Mouse (Mus musculus) forebrain, embryonic 13.5 days (tissue): ENCODE measurements around the gene Mkrn2os. TPM values are rescaled to one million over a fixed set of nuclear protein-coding genes. Genes with fewer than 3 reads are reported as not detected.

Experiments used
- ATAC-seq: fragments of 200-750 bp; cut with Nextera tagmentation; 2 replicates; pipeline ENCODE4 v1.8.0; 2017
- H3K27ac ChIP-seq: fragments of 300-500 bp; sonication (generic); 2 replicates; pipeline ENCODE4 v1.5.1; 2015; ENCODE audit warnings: inconsistent platforms, mild to moderate bottlenecking, moderate library complexity
- H3K27me3 ChIP-seq: fragments of 300-500 bp; sonication (generic); 2 replicates; pipeline ENCODE4 v1.6.1; 2015; ENCODE audit warnings: mild to moderate bottlenecking, inconsistent platforms
- H3K36me3 ChIP-seq: fragments of 300-500 bp; sonication (generic); 2 replicates; pipeline ENCODE4 v1.6.1; 2015; ENCODE audit warnings: mild to moderate bottlenecking, inconsistent platforms; ENCODE audit not compliant: poor library complexity, severe bottlenecking
- H3K4me1 ChIP-seq: fragments of 300-500 bp; sonication (generic); 2 replicates; pipeline ENCODE4 v1.6.1; 2015; ENCODE audit warnings: inconsistent platforms
- H3K4me2 ChIP-seq: fragments of 300-500 bp; sonication (generic); 2 replicates; pipeline ENCODE4 v1.6.1; 2015; ENCODE audit warnings: inconsistent platforms, mild to moderate bottlenecking, moderate library complexity
- H3K4me3 ChIP-seq: fragments of 300-500 bp; sonication (generic); 2 replicates; pipeline ENCODE4 v1.5.1; 2015; ENCODE audit warnings: mild to moderate bottlenecking, inconsistent platforms
- H3K9ac ChIP-seq: fragments of 300-500 bp; sonication (generic); 2 replicates; pipeline ENCODE4 v1.6.1; 2015; ENCODE audit warnings: mild to moderate bottlenecking, inconsistent platforms
- H3K9me3 ChIP-seq: fragments of 300-500 bp; sonication (generic); replicated peaks from 2 replicates; pipeline ENCODE4 v1.6.1; 2016; ENCODE audit warnings: inconsistent platforms
- WGBS: fragments of 180-500 bp; shearing (Covaris S2); methylation state at CpG from one replicate; pipeline ENCODE4 v1.1.7; 2015; 5-methylcytosine and 5-hydroxymethylcytosine counted together
- polyA plus RNA-seq: library from polyadenylated mRNA; unstranded; fragments of >200 nt; fragmentation: Nextera tagmentation; extraction: Ambion mirVana; gene quantifications from 2 replicates; pipeline ENCODE4 v1.2.1, GENCODE M21; 2015

Mkrn2os gene
- polyA plus RNA-seq, 1 experiment from 2014 or later, result 0.30 TPM

DNA sequence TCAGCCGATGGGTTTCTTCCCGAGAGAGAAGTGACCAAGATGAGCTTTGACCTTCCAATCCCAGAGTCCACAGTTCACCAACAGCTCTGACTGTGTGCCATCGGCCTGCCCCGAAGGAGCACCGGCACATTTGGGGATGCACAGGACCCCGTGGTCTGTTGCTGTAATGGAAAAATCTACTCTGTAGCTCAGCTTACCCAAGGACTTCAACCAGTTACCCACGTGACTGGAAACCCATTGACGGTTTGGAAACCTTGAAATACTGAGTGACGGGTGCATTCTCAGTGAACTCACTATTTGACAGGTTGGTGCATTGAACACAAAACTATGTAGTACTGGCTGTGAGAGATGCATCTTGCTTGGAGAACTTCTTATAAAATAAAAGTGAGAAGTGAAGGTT, 14.4 kb downstream of the Mkrn2os start:
- H3K9me3 ChIP-seq, result no peaks in the 10 kb centered on the region
- no peaks in the 10 kb centered on the region for H3K4me1 ChIP-seq
- WGBS, result 87% methylated on average over 9 of the region's 9 CpGs
- H3K36me3 ChIP-seq, result peaks cover 84% of the 10 kb centered on the region
- no peak overlapping the region for H3K27ac ChIP-seq
- no peak overlapping the region for H3K9ac ChIP-seq
- H3K4me3 ChIP-seq, result no peak overlapping the region
- no peak overlapping the region for H3K4me2 ChIP-seq
- no peaks in the 10 kb centered on the region for H3K27me3 ChIP-seq
- ATAC-seq, result no peak

DNA sequence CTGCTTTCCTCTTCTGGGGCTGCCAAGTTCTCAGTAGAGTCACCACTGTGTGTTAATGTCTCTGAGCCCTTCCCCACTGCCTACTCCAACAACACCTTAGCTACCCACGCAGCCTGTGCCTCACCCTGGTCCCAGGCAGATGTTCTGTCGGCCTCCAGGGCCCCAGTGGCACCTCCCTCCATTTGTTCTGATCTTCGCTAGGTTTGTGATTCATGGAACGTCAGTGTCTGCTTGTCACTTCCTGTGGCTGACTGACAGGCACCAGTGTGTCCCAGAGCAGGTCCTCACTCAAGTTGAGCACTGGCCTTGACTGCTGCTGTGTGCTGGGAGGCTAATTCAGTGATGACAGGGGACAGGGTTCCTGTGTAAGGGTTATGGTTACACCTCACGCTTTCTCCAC, 15.0 kb downstream of the Mkrn2os start:
- Histone ChIP-seq H3K27ac (no peak overlapping the region), H3K9ac (no peak overlapping the region), H3K27me3 (no peaks in the 10 kb centered on the region), H3K4me3 (no peak overlapping the region), H3K36me3 (peaks cover 90% of the 10 kb centered on the region), H3K9me3 (no peaks in the 10 kb centered on the region), H3K4me2 (no peak overlapping the region), H3K4me1 (no peaks in the 10 kb centered on the region)
- 89% methylated on average over 5 of the region's 5 CpGs for WGBS
- ATAC-seq, result no peak

DNA sequence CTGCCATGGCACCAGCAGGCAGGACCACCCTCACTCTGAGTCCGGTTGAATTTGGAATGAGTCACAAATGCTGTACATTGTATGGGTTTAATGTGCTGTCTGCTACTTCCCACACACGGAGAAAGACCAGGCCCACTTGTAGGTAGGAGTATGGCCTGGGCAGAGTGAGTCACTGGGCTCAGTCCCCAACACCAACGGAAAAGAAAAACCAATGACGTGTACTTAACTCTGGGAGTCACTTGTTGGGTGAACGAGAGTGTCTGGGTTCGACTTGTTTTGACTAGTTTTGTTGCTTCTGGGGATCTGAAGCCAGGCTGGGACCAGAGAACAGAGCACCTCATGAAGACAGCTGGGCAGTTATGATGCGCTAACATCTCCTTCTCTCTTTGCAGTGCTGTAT, 18.2 kb downstream of the Mkrn2os start:
- H3K4me1 ChIP-seq, result no peaks in the 10 kb centered on the region
- H3K9ac ChIP-seq, result no peak overlapping the region
- no peaks in the 10 kb centered on the region for H3K9me3 ChIP-seq
- no peak overlapping the region for H3K4me3 ChIP-seq
- ATAC-seq, result no peak
- WGBS, result 93% methylated on average over 7 of the region's 7 CpGs
- peaks cover 90% of the 10 kb centered on the region for H3K36me3 ChIP-seq
- no peak overlapping the region for H3K4me2 ChIP-seq
- no peaks in the 10 kb centered on the region for H3K27me3 ChIP-seq
- no peak overlapping the region for H3K27ac ChIP-seq

DNA sequence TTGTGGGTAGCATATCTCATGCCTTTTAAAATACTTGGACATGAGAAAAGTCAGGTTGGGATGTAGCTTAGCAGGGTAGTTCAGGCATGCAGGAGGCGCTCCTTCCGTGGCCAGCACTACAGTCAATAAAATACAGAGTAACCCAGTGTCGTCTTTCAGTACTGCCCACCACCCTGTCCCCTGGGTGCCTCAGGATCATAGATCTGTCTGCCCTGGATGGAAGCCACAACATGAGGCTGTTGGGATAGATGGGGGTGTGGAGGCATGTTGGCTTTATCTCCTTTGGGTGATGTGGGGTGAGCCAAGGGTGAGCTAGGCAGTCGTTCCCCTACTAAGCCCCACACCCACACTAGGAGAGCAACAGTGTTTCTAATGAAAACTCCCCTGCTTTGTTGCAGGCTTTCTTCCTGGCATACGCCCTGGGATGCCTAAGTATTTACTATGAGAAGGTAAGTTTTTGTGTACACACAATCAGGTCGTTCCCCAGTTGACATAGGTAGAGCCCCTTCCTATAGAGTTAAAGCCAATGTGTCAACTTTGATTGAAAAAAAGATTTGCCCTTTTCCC, 26.8 kb downstream of the Mkrn2os start:
- H3K4me3 ChIP-seq, result no peak overlapping the region
- H3K4me1 ChIP-seq, result no peaks in the 10 kb centered on the region
- no peak for ATAC-seq
- no peaks in the 10 kb centered on the region for H3K27me3 ChIP-seq
- H3K4me2 ChIP-seq, result no peak overlapping the region
- peaks cover 95% of the 10 kb centered on the region for H3K36me3 ChIP-seq
- 93% methylated on average over 6 of the region's 6 CpGs for WGBS
- H3K9me3 ChIP-seq, result no peaks in the 10 kb centered on the region
- no peak overlapping the region for H3K27ac ChIP-seq
- no peak overlapping the region for H3K9ac ChIP-seq

DNA sequence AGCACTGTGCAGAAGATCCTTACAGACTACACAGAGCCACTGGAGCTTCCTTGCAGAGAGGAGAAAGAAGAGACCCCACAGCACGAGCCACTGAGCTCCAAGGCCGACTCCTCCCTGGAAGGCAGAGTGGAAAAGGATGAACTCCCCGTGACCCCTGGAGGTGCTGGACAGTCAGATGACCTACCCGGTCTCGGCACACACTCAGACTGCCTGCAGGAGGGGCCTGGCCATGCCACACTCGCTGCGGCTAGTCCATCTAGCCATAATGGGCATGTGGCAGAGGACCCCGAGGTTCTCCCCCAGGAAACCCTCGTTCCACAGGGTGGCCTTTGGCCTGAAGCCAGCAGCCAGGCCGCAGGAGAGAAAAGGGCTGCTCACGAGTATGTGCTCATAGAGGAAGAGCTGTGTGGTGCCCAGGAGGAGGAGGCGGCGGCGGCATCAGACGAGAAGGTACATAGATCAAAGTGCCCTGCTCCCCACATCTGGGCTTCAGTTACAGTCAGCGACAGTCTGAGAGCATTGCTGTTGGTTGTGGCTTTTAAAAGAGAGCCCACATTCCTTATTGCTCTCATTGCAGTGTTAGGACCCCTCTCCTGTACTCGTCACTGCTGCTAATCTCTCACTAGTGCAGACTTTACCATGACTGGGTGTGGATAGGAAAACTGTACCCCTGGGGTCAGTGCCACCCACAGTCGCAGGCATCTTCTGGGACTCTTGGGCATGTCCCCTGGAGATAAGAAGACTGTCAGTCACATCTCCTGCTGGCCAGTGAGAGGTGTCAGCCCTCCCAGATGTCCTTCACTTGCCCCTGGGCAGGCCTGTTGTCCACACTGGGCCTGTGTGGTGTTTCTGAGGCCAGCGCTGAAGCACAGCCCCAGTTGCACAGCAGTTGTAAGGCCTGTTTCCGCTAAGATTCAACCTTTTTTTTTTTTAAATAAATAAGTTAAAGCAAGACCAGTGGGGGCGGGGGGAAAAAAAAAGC, 32.4 kb downstream of the Mkrn2os start:
- Histone ChIP-seq H3K9ac (no peak overlapping the region), H3K4me2 (no peak overlapping the region), H3K4me1 (no peaks in the 10 kb centered on the region), H3K36me3 (peaks cover 80% of the 10 kb centered on the region), H3K27me3 (no peaks in the 10 kb centered on the region), H3K4me3 (no peak overlapping the region), H3K27ac (no peak overlapping the region), H3K9me3 (no peaks in the 10 kb centered on the region)
- WGBS, result 89% methylated on average over 21 of the region's 21 CpGs
- ATAC-seq, result no peak

DNA sequence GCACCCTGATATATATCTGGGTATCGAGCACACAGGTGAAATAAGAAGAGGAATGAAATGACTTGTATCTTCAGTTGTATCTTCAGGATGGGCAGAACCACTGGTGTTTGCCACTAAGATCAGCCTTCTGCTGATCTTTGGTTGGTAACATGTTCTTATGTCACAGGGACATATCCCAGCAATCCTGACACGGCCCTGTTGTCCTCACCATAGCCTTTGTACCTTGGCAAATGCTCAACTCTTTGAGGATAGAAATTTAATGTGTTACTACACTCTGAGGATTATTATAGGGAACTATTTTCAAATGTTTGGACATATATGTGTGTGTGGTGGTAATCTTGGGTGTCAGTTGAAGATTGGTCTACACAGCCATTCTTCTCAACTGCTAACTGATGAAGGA, 34.2 kb downstream of the Mkrn2os start:
- Histone ChIP-seq H3K4me3 (no peak overlapping the region), H3K27ac (no peak overlapping the region), H3K27me3 (no peaks in the 10 kb centered on the region), H3K36me3 (peaks cover 81% of the 10 kb centered on the region), H3K9me3 (no peaks in the 10 kb centered on the region), H3K4me1 (no peaks in the 10 kb centered on the region), H3K4me2 (no peak overlapping the region), H3K9ac (no peak overlapping the region)
- no peak for ATAC-seq
- WGBS, result 95% methylated on average over 2 of the region's 2 CpGs

DNA sequence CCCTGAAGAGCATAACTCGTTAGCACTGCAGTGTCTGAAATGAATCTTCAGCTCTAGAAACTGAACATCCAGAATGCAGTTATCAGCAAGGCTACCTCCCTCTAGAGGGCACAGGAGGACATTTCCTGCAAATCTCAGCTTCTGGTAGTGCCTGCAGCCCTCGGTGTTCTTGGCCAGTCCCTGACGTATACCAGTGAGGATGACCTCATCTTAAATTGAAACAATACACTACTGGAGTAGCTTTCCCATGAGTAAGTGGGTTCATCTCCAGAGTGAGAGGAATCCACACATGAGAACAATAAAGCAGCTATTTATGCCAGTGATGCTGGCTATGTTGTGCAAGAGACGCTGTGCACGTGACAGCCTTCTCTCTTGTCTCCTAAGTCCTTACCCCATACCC, 36.9 kb downstream of the Mkrn2os start:
- peaks cover 80% of the 10 kb centered on the region for H3K36me3 ChIP-seq
- ATAC-seq, result no peak
- H3K4me3 ChIP-seq, result no peak overlapping the region
- H3K9ac ChIP-seq, result no peak overlapping the region
- H3K9me3 ChIP-seq, result no peaks in the 10 kb centered on the region
- no peaks in the 10 kb centered on the region for H3K4me1 ChIP-seq
- no peaks in the 10 kb centered on the region for H3K27me3 ChIP-seq
- no peak overlapping the region for H3K27ac ChIP-seq
- H3K4me2 ChIP-seq, result no peak overlapping the region
- WGBS, result 80% methylated on average over 5 of the region's 5 CpGs

DNA sequence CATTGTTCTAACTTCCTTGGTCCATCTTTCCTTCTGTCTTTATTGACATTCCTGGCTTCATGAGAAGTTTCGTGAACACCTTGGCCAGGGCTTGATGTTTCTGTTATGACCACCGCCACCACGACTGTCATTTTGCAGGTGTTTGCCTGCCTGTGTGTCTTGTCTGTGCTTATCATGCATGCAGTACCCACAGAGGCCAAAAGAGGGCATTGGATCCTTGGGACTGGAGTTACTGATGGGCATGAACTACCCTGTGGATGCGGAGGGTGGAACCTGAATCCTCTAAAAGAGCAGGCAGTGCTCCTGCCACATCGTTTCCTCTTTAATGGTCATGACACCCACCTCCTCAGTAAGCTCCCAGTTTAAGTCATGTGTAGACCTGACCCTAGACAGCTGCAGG, 46.1 kb downstream of the Mkrn2os start:
- 87% methylated on average over 5 of the region's 5 CpGs for WGBS
- H3K27ac ChIP-seq, result no peak overlapping the region
- H3K4me2 ChIP-seq, result no peak overlapping the region
- ATAC-seq, result no peak
- H3K36me3 ChIP-seq, result peaks cover 33% of the 10 kb centered on the region
- no peaks in the 10 kb centered on the region for H3K27me3 ChIP-seq
- no peak overlapping the region for H3K9ac ChIP-seq
- H3K9me3 ChIP-seq, result no peaks in the 10 kb centered on the region
- H3K4me1 ChIP-seq, result peaks cover 12% of the 10 kb centered on the region; the same call in 1 of the 2 replicates
- H3K4me3 ChIP-seq, result no peak overlapping the region

DNA sequence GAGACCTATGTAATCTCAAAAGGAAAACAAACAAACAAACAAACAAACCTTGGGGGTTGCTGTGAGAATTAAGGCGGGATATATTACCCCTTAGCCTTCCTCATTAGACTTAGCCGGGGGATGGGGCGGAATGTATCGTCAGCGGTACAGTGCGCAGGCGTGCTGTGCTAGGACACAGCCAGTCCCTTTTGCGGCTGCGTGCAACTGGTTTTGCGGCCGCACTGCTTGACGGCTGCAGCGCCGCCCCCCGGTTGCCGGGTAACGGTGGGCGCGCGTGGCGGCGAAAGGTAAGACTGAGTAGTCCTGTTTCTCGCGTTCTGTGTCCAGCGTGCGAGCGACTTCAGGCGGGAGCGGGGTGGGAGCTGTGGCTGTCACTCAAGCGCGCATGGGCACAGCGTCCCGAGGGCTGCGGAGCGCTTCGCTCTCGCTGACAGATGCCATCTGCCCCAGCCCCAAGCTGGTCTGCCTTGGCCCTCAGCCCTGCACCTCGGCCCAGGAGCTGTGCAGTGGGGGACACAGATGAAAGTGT, 47.9 kb downstream of the Mkrn2os start, which contains the start of gene Tsen2:
TSS of gene Tsen2 (plus strand) at position 223 of the 529 bp plus-strand sequence.
- Histone ChIP-seq H3K27ac (peak within 1 kb of the TSS; percentile 73), H3K36me3 (peaks cover 19% of the 10 kb centered on the region), H3K27me3 (no peaks in the 10 kb centered on the region), H3K4me3 (peak within 1 kb of the TSS; percentile 71), H3K9ac (peak within 1 kb of the TSS; percentile 81), H3K4me1 (peaks cover 12% of the 10 kb centered on the region; the same call in 1 of the 2 replicates), H3K4me2 (peak within 1 kb of the TSS; percentile 77), H3K9me3 (no peaks in the 10 kb centered on the region)
- peak; percentile 96 for ATAC-seq
- WGBS, result under 1% methylated on average over 38 of the region's 38 CpGs

DNA sequence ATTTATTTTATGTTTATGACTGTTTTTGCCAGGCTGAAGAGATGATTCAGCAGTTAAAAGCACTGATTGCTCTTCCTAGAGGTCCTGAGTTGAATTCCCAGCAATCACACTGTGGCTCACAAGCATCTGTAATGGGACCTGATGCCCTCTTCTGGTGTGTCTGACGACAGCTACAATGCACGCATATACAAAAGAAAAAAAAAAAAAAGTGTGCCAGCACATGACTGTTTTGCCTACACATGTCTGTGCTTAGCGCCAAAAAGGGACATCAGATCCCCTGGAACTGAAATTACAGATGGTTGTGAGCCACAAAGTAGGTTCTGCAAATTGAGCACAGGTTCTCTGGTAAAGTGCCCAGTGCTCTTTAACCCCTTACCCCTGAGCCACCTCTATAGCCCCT, 50.0 kb downstream of the Mkrn2os start:
- H3K4me1 ChIP-seq, result peaks cover 12% of the 10 kb centered on the region; the same call in 1 of the 2 replicates
- H3K9ac ChIP-seq, result no peak overlapping the region
- no peak overlapping the region for H3K4me3 ChIP-seq
- no peak for ATAC-seq
- H3K27ac ChIP-seq, result no peak overlapping the region
- no peaks in the 10 kb centered on the region for H3K36me3 ChIP-seq
- 75% methylated on average over 3 of the region's 3 CpGs for WGBS
- no peak overlapping the region for H3K4me2 ChIP-seq
- no peaks in the 10 kb centered on the region for H3K27me3 ChIP-seq
- no peaks in the 10 kb centered on the region for H3K9me3 ChIP-seq

DNA sequence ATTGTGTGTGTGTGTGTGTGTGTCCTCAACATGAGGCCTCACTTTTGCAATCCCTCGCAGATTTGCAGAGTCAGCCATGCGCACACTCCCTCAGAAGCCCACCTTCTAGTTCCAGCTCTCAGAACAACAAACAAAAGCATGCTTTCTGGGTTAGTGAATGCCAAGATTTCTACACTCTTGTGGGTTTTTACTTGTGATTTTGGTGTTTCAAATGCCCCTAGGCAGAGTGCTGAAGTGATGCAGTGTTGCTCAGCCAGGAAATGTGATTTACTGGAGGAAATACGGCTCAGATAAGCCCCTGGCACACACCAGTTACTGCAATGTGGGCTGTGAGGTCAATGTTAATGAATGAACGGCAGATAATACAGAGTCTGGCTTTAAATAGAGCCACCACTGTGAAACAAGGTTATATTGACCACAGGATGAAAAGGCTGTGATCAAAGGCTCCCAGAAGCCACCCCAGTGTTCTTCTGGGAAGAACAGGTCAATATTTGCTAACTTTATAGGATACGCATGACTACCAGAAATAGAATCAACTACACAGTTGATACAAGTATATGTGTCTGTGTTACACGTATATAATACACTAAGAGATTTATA, 50.6 kb downstream of the Mkrn2os start:
- H3K27ac ChIP-seq, result no peak overlapping the region
- no peak overlapping the region for H3K4me3 ChIP-seq
- no peak overlapping the region for H3K9ac ChIP-seq
- no peaks in the 10 kb centered on the region for H3K27me3 ChIP-seq
- 58% methylated on average over 6 of the region's 6 CpGs for WGBS
- H3K9me3 ChIP-seq, result no peaks in the 10 kb centered on the region
- no peak overlapping the region for H3K4me2 ChIP-seq
- ATAC-seq, result no peak
- H3K36me3 ChIP-seq, result no peaks in the 10 kb centered on the region
- H3K4me1 ChIP-seq, result peaks cover 12% of the 10 kb centered on the region; the same call in 1 of the 2 replicates
